Mouse (Mus musculus): ENCODE data around the gene Ormdl1. TPM values are rescaled to one million over a fixed set of nuclear protein-coding genes. Genes with fewer than 3 reads are reported as not detected.
"Not testable (repeated sequence)": the region's sequence is repeated elsewhere in the genome, so short reads cannot be mapped to it uniquely, and the experiment has no call there.

Gene Ormdl1
- polyA plus RNA-seq (2014; fragmentation: Nextera tagmentation; extraction: Ambion mirVana): 66.1 and 74.8 TPM in 2 replicates

DNA sequence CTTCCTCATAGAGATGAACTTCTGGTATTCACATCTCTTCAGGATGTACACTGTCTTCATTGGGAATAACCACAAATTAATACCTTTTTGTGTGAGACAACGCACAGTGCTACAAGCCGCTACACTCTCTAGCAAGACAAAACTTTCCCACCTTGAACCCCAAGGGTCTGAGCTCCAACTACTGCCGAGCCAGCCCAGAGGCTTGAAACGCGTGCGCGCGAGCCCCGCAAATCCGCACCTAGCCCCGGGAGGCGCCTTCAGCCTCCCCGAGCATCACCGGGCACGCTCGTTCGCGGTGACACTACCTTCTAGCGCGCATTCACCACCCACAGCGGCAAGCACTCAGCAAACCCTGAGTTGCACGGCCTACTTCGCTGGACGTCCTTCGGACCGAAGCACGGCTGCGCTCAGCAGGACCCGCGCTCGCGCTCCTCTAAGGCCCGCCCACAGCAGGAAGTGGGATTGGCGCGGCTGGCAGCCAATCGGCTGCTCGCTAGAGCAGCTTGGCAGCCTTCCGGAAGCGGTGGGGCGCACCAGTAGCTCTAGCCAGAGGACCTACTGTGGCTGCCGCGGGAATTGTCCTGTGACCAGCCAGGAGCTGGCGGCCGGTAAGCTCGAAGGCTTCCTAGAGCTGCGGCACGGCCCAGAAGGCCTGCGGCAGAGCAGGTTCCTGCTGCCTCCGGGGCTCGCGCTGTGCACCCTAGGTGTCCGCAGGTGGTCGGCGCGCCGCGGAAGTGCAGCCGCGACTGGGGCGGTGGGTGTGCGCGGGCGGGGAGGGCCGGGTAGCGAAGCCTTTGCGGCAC lies at the start of gene Ormdl1, which contains the start of the genes Pms1 and Gm28778:
Gene Ormdl1 (plus strand): TSS at position 515 of the 803 bp plus-strand sequence.
Gene Pms1 (minus strand): TSS at position 438 of the 803 bp plus-strand sequence.
Gene Gm28778 (plus strand): TSS at position 531 of the 803 bp plus-strand sequence.
- Histone ChIP-seq H3K4me3 (replicated peaks; ENCODE audit: low read depth, low read length) (peak within 1 kb of the TSS; percentile 79), H3K27ac (replicated peaks; ENCODE audit: low read depth, low read length) (peak within 1 kb of the TSS; percentile 86), H3K36me3 (ENCODE audit: control insufficient read depth, insufficient read depth, low read length) (0 out of 2 replicates have a peak, but pooled peaks cover 7% of the 10 kb centered on the region), H3K4me2 (ENCODE audit: low read length) (peak within 1 kb of the TSS; percentile 68), H3K4me1 (ENCODE audit: control insufficient read depth, insufficient read depth, low read length) (no peaks in the 10 kb centered on the region), H3K27me3 (ENCODE audit: control insufficient read depth, insufficient read depth, low read length) (no peaks in the 10 kb centered on the region), H3K9ac (replicated peaks; ENCODE audit: low read length) (peak within 1 kb of the TSS; percentile 75), H3K9me3 (ENCODE audit: control insufficient read depth, low read length) (no peaks in the 10 kb centered on the region)
- DNase-seq: peak; percentile 97
- WGBS: under 1% methylated on average over 66 of the region's 66 CpGs
- peak; percentile 100 for ATAC-seq (ENCODE audit: low FRiP score, low TSS enrichment)

DNA sequence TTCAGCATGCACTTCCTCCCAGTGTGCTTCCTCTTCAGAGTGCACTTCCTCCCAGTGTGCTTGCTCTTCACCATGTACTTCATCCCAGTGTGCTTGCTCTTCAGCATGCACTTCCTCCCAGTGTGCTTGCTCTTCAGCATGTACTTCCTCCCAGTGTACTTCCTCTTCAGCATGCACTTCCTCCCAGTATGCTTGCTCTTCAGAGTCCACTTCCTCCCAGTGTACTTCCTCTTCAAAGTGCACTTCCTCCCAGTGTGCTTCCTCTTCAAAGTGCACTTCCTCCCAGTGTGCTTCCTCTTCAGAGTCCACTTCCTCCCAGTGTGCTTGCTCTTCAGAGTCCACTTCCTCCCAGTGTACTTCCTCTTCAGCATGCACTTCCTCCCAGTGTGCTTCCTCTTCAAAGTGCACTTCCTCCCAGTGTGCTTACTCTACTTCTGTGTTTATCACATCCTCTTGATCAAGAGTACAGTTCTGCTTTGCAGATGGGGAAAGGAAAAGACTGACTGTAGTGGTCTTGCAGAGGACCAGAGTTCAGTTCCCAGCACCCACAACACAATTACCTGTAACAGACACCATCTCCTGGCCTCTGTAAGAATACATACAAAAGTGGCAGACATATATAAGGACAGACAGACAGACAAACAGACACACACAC lies 31.8 kb upstream of the Ormdl1 start:
- not testable (repeated sequence) for H3K27me3 ChIP-seq (ENCODE audit: control insufficient read depth, insufficient read depth, low read length); H3K4me2 ChIP-seq (ENCODE audit: low read length); ATAC-seq (ENCODE audit: low FRiP score, low TSS enrichment); H3K9me3 ChIP-seq (ENCODE audit: control insufficient read depth, low read length); DNase-seq; H3K27ac ChIP-seq (replicated peaks; ENCODE audit: low read depth, low read length); H3K4me3 ChIP-seq (replicated peaks; ENCODE audit: low read depth, low read length); H3K9ac ChIP-seq (replicated peaks; ENCODE audit: low read length); H3K4me1 ChIP-seq (ENCODE audit: control insufficient read depth, insufficient read depth, low read length); H3K36me3 ChIP-seq (ENCODE audit: control insufficient read depth, insufficient read depth, low read length)

DNA sequence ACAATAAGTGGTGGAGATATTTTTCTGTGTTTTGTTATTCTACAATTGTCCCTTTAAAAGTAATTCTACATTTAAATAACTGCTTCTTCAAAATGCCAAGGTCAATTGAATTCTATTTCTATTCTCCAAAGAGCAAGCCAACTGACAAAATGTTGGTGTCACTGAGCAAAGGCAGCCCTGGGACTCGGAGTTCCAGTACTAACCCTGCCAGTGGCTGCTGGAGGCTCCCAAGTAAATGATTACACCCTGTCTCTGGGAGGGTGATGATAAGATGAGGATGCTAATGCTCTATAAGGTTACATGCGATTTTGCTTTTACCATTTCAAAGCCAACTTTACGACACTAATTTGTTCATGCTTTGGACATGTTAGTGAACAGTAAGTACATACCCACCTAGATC lies 27.0 kb upstream of the Ormdl1 start:
- Histone ChIP-seq H3K27ac (replicated peaks; ENCODE audit: low read depth, low read length) (no peak overlapping the region), H3K4me2 (ENCODE audit: low read length) (no peak overlapping the region), H3K36me3 (ENCODE audit: control insufficient read depth, insufficient read depth, low read length) (peaks cover 3% of the 10 kb centered on the region; the same call in 1 of the 2 replicates), H3K4me3 (replicated peaks; ENCODE audit: low read depth, low read length) (no peak overlapping the region), H3K27me3 (ENCODE audit: control insufficient read depth, insufficient read depth, low read length) (no peaks in the 10 kb centered on the region), H3K4me1 (ENCODE audit: control insufficient read depth, insufficient read depth, low read length) (no peaks in the 10 kb centered on the region), H3K9me3 (ENCODE audit: control insufficient read depth, low read length) (no peaks in the 10 kb centered on the region), H3K9ac (replicated peaks; ENCODE audit: low read length) (no peak overlapping the region)
- no peak for ATAC-seq (ENCODE audit: low FRiP score, low TSS enrichment)
- 95% methylated on average over 3 of the region's 3 CpGs for WGBS
- no peak for DNase-seq

DNA sequence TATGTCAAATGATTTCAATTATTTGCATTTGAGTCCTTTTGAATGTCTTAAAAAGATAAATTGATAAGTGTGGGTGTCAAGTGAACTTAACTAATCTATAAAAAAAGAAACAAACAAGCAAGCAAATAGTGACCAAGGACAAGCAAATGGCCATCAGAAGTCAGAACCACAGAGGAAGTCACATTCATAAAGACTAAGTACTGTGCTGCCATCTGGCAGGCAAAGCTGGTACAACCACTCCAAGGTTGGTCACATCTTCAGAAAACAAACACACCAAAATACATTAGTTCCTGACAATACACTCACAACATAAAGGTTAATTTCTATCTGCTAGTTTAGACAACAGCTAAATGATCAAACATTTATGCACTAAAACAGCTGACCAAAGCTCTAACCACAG lies 24.2 kb upstream of the Ormdl1 start:
- DNase-seq (peak; percentile 73), ATAC-seq (ENCODE audit: low FRiP score, low TSS enrichment) (no peak)
- no peak overlapping the region for H3K27ac ChIP-seq (replicated peaks; ENCODE audit: low read depth, low read length)

DNA sequence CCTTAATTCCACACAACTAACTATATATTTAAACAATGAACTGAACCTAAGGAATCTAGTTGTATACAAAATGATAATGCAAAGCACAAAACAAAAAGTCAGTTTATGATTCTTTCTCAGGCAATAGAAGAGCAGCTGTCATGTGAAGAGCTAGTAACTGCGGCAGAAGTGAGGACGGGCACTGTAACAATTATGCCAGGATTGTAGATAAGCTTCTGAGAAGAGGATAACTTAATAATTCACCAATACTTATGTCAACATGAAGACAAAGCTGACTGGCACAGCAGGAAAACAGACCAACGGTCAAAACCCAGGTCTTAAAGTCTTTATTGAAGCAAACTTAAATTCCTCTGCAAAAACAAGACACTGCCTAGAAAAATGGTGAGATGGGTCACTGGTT lies 5.7 kb upstream of the Ormdl1 start:
- no peaks in the 10 kb centered on the region for H3K36me3 ChIP-seq (ENCODE audit: control insufficient read depth, insufficient read depth, low read length)
- no peak overlapping the region for H3K27ac ChIP-seq (replicated peaks; ENCODE audit: low read depth, low read length)
- no peak overlapping the region for H3K4me3 ChIP-seq (replicated peaks; ENCODE audit: low read depth, low read length)
- H3K4me1 ChIP-seq (ENCODE audit: control insufficient read depth, insufficient read depth, low read length): no peaks in the 10 kb centered on the region
- H3K9me3 ChIP-seq (ENCODE audit: control insufficient read depth, low read length): no peaks in the 10 kb centered on the region
- 87% methylated on average over 3 of the region's 3 CpGs for WGBS
- DNase-seq (no peak), ATAC-seq (ENCODE audit: low FRiP score, low TSS enrichment) (no peak)
- no peaks in the 10 kb centered on the region for H3K27me3 ChIP-seq (ENCODE audit: control insufficient read depth, insufficient read depth, low read length)
- H3K4me2 ChIP-seq (ENCODE audit: low read length): no peak overlapping the region
- H3K9ac ChIP-seq (replicated peaks; ENCODE audit: low read length): no peak overlapping the region

More for the DNA sequence above, 24.2 kb upstream of the Ormdl1 start:
- Histone ChIP-seq H3K27me3 (ENCODE audit: control insufficient read depth, insufficient read depth, low read length) (no peaks in the 10 kb centered on the region), H3K4me2 (ENCODE audit: low read length) (no peak overlapping the region), H3K4me3 (replicated peaks; ENCODE audit: low read depth, low read length) (no peak overlapping the region), H3K9ac (replicated peaks; ENCODE audit: low read length) (no peak overlapping the region), H3K9me3 (ENCODE audit: control insufficient read depth, low read length) (no peaks in the 10 kb centered on the region), H3K36me3 (ENCODE audit: control insufficient read depth, insufficient read depth, low read length) (peaks cover 3% of the 10 kb centered on the region; the same call in 1 of the 2 replicates), H3K4me1 (ENCODE audit: control insufficient read depth, insufficient read depth, low read length) (no peaks in the 10 kb centered on the region)

DNA sequence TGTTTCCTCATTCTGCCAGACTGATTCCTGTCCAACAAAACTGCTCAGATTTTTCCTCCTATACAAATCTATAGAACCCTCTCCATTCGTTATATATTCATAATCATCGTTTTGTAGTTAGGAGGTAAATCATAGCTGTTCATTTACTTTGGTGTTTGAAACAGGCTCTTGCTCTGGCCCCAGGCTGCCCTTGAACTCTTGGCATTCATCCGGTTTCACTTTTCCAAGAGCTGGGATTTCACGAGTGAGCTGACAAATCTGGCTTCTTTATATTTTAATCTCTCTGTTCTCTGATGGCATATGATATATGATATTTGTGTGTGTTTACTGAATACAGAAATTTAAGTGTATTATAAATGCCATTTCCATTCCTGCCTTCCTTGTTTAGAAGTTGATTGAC lies 3.6 kb downstream of the Ormdl1 start:
- Histone ChIP-seq H3K4me2 (ENCODE audit: low read length) (no peak overlapping the region), H3K36me3 (ENCODE audit: control insufficient read depth, insufficient read depth, low read length) (0 out of 2 replicates have a peak, but pooled peaks cover 14% of the 10 kb centered on the region), H3K9ac (replicated peaks; ENCODE audit: low read length) (no peak overlapping the region), H3K27ac (replicated peaks; ENCODE audit: low read depth, low read length) (no peak overlapping the region), H3K27me3 (ENCODE audit: control insufficient read depth, insufficient read depth, low read length) (no peaks in the 10 kb centered on the region), H3K4me3 (replicated peaks; ENCODE audit: low read depth, low read length) (no peak overlapping the region), H3K4me1 (ENCODE audit: control insufficient read depth, insufficient read depth, low read length) (no peaks in the 10 kb centered on the region), H3K9me3 (ENCODE audit: control insufficient read depth, low read length) (no peaks in the 10 kb centered on the region)
- no peak for DNase-seq
- WGBS: 94% methylated on average over 4 of the region's 4 CpGs
- ATAC-seq (ENCODE audit: low FRiP score, low TSS enrichment): no peak

DNA sequence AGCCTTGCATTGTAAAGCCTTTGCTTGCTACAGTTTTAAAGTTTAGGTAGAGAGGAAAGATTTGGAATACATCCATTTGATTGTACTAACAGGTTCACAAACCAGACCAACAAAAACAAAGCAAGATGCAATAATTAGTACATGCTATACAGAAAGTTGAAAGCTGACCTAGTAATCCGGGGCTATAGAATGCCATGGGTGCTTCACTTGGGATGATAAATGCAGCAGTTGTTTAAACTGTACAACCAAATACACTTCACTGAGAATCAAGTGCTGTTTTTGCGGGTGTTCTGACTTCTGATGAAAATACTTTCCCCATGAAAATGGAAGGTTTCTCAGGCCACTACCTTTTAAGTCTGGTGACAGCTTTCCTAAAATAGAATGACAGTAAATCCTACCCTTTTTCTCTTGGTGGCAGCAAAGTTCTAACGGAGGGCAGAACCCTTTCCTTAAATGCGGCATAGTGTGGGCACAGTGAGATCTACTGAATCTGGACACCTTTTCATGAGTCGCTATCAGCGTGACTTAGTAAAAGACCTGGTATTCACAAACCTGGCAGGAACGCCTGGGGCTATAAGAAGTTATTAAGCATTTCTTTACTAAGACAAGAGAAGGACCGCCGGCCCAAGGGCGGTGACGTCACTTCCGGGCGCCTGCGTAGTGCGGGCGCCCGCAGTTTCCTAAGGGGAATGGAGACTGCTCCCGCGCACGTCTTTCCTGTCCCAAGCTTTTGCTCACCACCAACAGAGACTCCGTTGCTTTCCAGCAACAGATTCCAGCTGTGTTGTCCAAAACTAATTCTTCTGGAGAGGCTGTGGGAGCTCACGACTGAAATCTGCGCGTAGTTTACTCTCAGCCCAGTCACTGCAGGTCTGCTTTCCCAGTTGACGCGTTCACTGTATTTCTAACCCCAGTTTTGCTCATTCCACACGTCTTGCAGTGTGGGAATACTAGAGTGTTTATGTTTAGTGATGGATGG lies 16.4 kb downstream of the Ormdl1 start, which contains the start of gene Osgepl1:
Gene Osgepl1 (plus strand): TSS at position 636 of the 979 bp plus-strand sequence.
- 3% methylated on average over 27 of the region's 27 CpGs for whole genome bisulfite sequencing
- peak within 1 kb of the TSS; percentile 72 for H3K9ac ChIP-seq (replicated peaks; ENCODE audit: low read length)
- ATAC-seq (ENCODE audit: low FRiP score, low TSS enrichment) (peak; percentile 98), DNase-seq (peak; percentile 96)
- H3K27ac ChIP-seq (replicated peaks; ENCODE audit: low read depth, low read length): peak within 1 kb of the TSS; percentile 85
- H3K27me3 ChIP-seq (ENCODE audit: control insufficient read depth, insufficient read depth, low read length): no peaks in the 10 kb centered on the region
- peaks cover 20% of the 10 kb centered on the region for H3K36me3 ChIP-seq (ENCODE audit: control insufficient read depth, insufficient read depth, low read length)
- H3K9me3 ChIP-seq (ENCODE audit: control insufficient read depth, low read length): no peaks in the 10 kb centered on the region
- H3K4me2 ChIP-seq (ENCODE audit: low read length): peak within 1 kb of the TSS; percentile 62
- 0 out of 2 replicates have a peak, but pooled peaks cover 3% of the 10 kb centered on the region for H3K4me1 ChIP-seq (ENCODE audit: control insufficient read depth, insufficient read depth, low read length)
- peak within 1 kb of the TSS; percentile 69 for H3K4me3 ChIP-seq (replicated peaks; ENCODE audit: low read depth, low read length)
